In the genomic region with DNA sequence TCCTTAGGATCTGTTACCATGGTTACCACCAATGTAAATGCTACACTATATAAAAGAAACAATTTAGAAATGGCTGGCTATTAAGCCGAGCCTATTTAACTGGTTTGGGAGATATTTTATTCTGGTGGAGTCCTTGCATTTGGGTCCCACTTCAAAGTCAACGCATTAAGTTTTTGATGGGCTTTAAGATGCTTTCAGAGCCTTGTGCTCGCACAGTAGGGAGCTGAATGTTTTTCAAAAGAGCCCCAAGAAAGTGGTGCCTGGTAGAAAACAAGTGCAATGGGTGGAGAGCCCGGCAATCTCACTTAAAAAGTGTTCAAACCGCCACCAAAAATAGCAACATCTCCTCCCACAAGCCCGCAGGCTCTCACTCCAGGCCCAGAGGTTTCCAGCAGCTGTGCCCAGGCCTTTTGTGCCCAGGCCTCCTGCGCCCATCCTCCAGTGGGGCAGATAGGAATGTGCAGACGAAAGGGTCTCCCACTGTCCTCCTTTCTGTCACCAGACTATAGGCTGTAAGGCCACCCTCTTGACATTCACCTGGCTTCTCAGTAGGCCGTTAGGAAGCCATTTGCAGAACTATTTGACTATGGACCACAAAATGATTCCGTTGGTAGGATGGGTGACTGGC, we compare ENCODE assay signal across 27 mouse cellular contexts.
A peak's percentile ranks its signal among the peaks of the same experiment; 100 is the strongest.
DNase-seq lines count a peak whose midpoint lies in the region; ATAC-seq and TF ChIP-seq lines count a peak whose summit lies in the region.
"Had no signal": no experiment of that assay in that cellular context is flagged by ENCODE, and none has a peak within 500 bp of the region (broad histone marks: within the 10 kb centered on the region; RNA-seq: fewer than 3 reads in every experiment).

No protein-coding gene starts in this region.

- H3K4me2 ChIP-seq in heart, embryonic 11.5 days: no peak overlapping the region
- H3K4me2 ChIP-seq: embryonic facial prominence, embryonic 12.5 days; embryonic facial prominence, embryonic 15.5 days; forebrain, embryonic 12.5 days; forebrain, embryonic 15.5 days; heart, embryonic 12.5 days; heart, embryonic 15.5 days; hindbrain, embryonic 13.5 days; intestine, embryonic 15.5 days had no signal

- no peak for TF ChIP-seq CTCF in olfactory bulb, adult 2 months (IDR thresholded peaks at IDR 0.05; ENCODE audit: insufficient read depth, low read depth, low read length)
- TF ChIP-seq CTCF in gastrocnemius, adult 2 months (IDR thresholded peaks at IDR 0.05): no peak

- WGBS in heart, embryonic 11.5 days (ENCODE audit: insufficient replicate concordance): 49% methylated on average over 10 of the region's 10 CpGs
- 41% methylated on average over 10 of the region's 10 CpGs for whole genome bisulfite sequencing in olfactory bulb, adult 2 months

- no peak overlapping the region for H3K9ac ChIP-seq in heart, embryonic 11.5 days (ENCODE audit: low read depth, low read length)
- H3K9ac ChIP-seq: embryonic facial prominence, embryonic 12.5 days; embryonic facial prominence, embryonic 15.5 days; forebrain, embryonic 12.5 days; forebrain, embryonic 15.5 days; heart, embryonic 12.5 days; heart, embryonic 15.5 days; hindbrain, embryonic 13.5 days; intestine, embryonic 15.5 days had no signal

- TF ChIP-seq POLR2A in olfactory bulb, adult 2 months (IDR thresholded peaks at IDR 0.05; ENCODE audit: insufficient read depth, low read depth, low read length): no peak

- H3K27me3 ChIP-seq in heart, embryonic 11.5 days (ENCODE audit: control insufficient read depth, insufficient read depth, low read length): no peaks in the 10 kb centered on the region
- H3K27me3 ChIP-seq: embryonic facial prominence, embryonic 15.5 days; forebrain, embryonic 15.5 days; heart, embryonic 12.5 days had no signal

- DNase-seq in heart, adult 11 months: peak; percentile 69
- DNase-seq in ZHBTc4 (ENCODE audit: low read depth, low spot score): peak; percentile 78
- no peak for DNase-seq in gastrocnemius, adult 2 months
- no peak for DNase-seq in lung, adult 18-20 months
- DNase-seq: adrenal gland, adult 8-10 months; adrenal gland, postnatal 25 days; cerebellum, adult 18-20 months; cerebellum, adult 9-10 months; cerebellum, postnatal 14 days; gastrocnemius, postnatal 10 days; gastrocnemius, postnatal 36 days; heart, postnatal 10 days; heart, postnatal 36 days; kidney, adult 11 months had no signal

- H3K36me3 ChIP-seq in heart, embryonic 11.5 days (ENCODE audit: control insufficient read depth, insufficient read depth, low read length): no peaks in the 10 kb centered on the region
- H3K36me3 ChIP-seq: embryonic facial prominence, embryonic 12.5 days; embryonic facial prominence, embryonic 15.5 days; forebrain, embryonic 12.5 days; forebrain, embryonic 15.5 days; heart, embryonic 12.5 days; heart, embryonic 15.5 days; hindbrain, embryonic 10.5 days; hindbrain, embryonic 13.5 days; intestine, embryonic 15.5 days had no signal

- no peaks in the 10 kb centered on the region for H3K9me3 ChIP-seq in heart, embryonic 11.5 days (replicated peaks; ENCODE audit: control insufficient read depth, low read length)
- H3K9me3 ChIP-seq: embryonic facial prominence, embryonic 12.5 days; embryonic facial prominence, embryonic 15.5 days; forebrain, embryonic 12.5 days; forebrain, embryonic 15.5 days; heart, embryonic 12.5 days; heart, embryonic 15.5 days; hindbrain, embryonic 10.5 days; hindbrain, embryonic 13.5 days; intestine, embryonic 15.5 days had no signal

- H3K27ac ChIP-seq in heart, embryonic 11.5 days (ENCODE audit: low read depth, low read length): no peak overlapping the region
- peak overlapping the region; percentile 37 for H3K27ac ChIP-seq in olfactory bulb, adult 2 months (ENCODE audit: insufficient read depth, low read depth, low read length)
- H3K27ac ChIP-seq in gastrocnemius, adult 2 months: no peak overlapping the region
- H3K27ac ChIP-seq: embryonic facial prominence, embryonic 12.5 days; embryonic facial prominence, embryonic 15.5 days; forebrain, embryonic 12.5 days; forebrain, embryonic 15.5 days; heart, embryonic 15.5 days; hindbrain, embryonic 10.5 days; hindbrain, embryonic 13.5 days; intestine, embryonic 15.5 days had no signal

- intact Hi-C loops in gastrocnemius, adult 2 months (cut with DNase I): no loop called here

- ATAC-seq in heart, embryonic 11.5 days (replicated peaks; ENCODE audit: insufficient number of reproducible peaks, low FRiP score, low TSS enrichment): no peak
- ATAC-seq: activated CD4-positive, CD25-positive, alpha-beta regulatory T cell, adult 4 months; forebrain, embryonic 15.5 days; hindbrain, embryonic 16.5 days; intestine, embryonic 15.5 days had no signal

- no peak overlapping the region for H3K4me3 ChIP-seq in heart, embryonic 11.5 days (ENCODE audit: low read depth, low read length)
- H3K4me3 ChIP-seq in olfactory bulb, adult 2 months (ENCODE audit: insufficient read depth, low read depth, low read length): no peak overlapping the region
- no peak overlapping the region for H3K4me3 ChIP-seq in gastrocnemius, adult 2 months
- H3K4me3 ChIP-seq: embryonic facial prominence, embryonic 12.5 days; embryonic facial prominence, embryonic 15.5 days; forebrain, embryonic 12.5 days; forebrain, embryonic 15.5 days; heart, embryonic 12.5 days; heart, embryonic 15.5 days; hindbrain, embryonic 10.5 days; hindbrain, embryonic 13.5 days; intestine, embryonic 15.5 days had no signal

- peaks cover 14% of the 10 kb centered on the region; the same call in 1 of the 2 replicates for H3K4me1 ChIP-seq in heart, embryonic 11.5 days (ENCODE audit: control insufficient read depth, insufficient read depth, low read length)
- H3K4me1 ChIP-seq in olfactory bulb, adult 2 months (ENCODE audit: control insufficient read depth, insufficient read depth, low read length): peaks cover 38% of the 10 kb centered on the region

Comparison
In these comparisons a context has a peak if more than half of its experiments do, and no peak if none do; other contexts are left out.
1. DNase-seq: peak in heart, adult 11 months (single experiment) and ZHBTc4 (single experiment); none in gastrocnemius, adult 2 months (single experiment) and lung, adult 18-20 months (0 of 2).